Mouse (Mus musculus) heart, postnatal 14 days (tissue): ENCODE data around the gene Parvb. TPM values are rescaled to one million over a fixed set of nuclear protein-coding genes. Genes with fewer than 3 reads are reported as not detected.

ENCODE experiments used
- DNase-seq, 2 experiments: peaks; one replicate each; pipeline ENCODE4 v3.0.0; 2021 to 2022
- intact Hi-C: fragments of 180-260 bp; cut with DNase I; formaldehyde crosslinking; loops from one replicate; pipeline ENCODE4 v1.15.1; 2025
- total RNA-seq, 2 experiments: library from RNA; stranded (reverse); gene quantifications; 2 replicates each; pipeline ENCODE4 v1.2.3; 2021

Parvb gene
- total RNA-seq, 2 experiments from 2014 or later: 149 to 151 TPM

DNA sequence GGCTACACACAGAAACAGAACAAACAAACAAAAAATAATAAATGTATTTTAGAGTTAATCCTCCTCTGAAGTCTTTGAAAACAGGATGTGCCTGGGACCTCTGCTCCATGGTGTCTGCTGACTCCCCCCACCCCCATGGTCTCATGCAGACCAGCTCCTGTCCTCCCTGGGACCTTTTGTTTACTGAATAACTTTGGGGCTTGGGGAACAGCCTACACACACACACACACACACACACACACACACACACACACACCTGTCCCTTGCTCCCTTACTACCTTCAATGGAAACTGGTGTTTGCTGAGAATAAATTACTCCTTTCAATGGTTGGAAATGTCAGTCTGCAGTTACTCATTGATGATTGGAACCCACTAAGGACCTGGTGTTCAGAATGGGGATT is 15.8 kb upstream of the Parvb start:
- no peak for DNase-seq
- intact Hi-C loops: no loop called here

DNA sequence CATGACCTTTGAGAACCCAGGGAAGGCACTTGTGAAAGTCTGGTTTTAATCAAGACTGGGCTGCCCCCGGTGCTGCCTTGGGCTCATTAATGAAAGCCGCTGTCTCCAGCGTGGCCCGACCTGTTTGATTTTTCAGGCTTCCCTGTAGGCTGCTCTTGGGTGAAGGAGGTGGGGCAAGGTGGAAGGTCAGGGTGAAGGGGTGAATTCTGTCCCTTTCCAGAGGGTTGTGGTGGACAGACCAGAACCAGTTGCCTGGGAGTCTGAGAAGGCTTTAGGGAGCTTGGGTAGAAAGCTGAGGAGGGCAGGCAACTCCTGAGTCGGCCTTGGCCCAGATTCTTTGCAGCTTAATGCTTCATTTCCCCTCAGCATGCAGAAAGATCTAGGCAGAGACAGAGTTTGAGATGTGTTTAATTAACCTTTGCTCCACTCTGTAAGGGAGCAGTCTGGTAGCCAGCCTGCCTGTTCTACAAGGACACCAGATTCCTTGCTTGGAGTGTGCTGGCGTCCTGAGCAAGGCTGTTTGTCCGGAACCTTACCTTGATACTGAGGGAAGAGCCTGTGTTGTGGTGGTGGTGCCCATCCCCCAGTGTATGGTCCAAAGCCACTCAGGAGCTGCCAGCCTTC is 15.3 kb upstream of the Parvb start:
- no peak for DNase-seq
- intact Hi-C loops: no loop called here

DNA sequence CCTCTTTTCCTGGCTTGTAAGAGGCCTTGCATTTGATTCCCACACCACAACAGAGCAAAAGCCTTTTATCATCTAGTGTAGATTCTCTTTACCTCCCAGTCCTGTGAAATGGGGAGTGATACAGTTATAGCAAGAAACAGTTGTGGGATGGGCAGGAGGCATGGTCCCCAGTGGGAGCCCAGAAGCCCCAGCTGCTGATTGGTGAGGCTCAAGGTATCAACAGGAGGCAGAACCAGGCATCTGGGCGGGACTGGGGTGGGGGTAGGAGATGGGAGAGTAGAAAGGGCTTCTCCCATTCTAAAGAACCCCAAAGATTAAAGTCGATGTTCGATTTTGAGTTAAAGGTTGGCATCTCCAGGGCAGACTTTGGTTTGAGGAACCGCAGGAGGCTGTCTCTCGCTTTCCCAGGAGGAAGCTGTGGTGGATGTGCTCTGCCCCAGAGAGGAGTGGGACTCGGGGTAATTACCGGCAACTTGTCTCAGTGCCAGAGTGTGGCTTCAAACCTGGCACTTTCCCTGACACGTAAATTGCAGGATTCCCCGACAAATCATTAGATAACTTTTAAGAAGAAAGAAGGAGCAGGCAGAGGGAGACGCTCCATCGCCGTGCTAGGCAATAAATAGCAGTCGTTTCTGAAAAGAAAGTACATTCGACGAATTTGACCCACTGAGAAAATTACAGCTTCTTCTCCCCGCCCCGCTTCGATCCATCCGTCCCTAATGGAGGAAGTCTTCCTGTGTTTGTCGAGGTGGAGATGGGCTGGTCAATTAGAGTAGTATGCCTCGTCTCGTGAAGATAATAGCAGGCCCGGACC is 13.7 kb upstream of the Parvb start:
- DNase-seq: no peak
- intact Hi-C loops: no loop called here

DNA sequence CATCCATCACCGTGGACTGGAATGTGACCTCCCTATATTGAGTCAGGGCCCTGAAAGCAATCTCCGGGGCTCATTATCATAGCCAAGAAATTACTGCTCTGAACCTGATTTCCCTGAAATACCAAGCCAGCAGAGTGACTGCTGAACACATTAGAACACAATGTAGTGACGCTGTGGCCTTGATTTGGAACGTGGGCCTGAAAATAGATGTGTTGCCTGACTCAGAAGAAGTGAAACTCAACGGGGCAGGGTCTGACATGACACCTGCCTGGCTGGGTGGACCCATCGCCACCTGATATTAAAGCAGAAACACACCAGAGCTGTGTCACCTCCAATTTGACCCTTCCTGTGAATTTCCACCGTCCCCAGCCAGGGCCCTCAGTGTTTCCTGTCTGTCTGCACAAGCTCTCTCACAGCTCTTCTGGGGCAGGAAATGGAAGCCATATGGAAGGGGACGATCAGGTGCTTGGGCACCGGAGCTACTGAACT is 13.0 kb upstream of the Parvb start:
- intact Hi-C loops: no loop called here
- DNase-seq: peak in 1 of 2 experiments; percentile 30

DNA sequence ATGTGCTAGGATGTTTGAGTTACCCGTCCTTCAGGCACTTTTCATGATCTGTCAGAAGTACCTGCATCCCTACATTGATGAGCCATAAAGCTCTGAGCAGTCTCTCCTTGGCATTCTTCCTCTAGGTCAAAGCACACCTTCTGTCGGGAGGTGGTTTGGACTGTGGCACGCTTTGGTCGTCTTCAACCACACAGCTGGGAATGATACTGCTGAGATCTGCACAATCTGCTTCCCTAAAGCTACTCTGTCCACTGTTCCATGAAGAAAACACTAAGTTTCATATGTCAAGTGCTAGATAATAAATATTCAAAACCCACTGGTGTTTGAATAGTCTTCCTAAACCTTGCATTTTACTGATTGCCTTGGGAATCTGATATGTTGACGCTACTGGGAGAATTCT is 10.3 kb upstream of the Parvb start:
- intact Hi-C loops: no loop called here
- no peak for DNase-seq

DNA sequence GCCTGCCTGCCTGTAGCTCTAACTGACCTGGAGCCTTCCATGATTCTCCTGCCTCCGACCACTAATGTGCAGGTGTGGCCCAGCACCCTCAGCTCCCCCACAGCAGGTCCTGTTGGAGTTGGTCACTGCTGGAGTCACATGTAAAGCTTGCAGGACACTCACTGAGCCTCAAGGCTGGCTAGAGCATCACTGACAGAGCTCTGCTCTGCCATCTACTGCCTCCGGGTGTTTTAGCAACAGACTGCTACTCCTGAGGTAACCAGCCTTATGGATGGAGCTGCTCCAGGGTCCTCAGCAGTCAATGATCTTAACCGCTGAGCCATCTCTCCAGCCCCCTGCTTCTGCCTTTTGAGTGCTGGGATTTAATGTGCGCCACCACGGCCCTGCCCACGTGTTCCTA is 8.4 kb upstream of the Parvb start:
- intact Hi-C loops: no loop called here
- peak in 1 of 2 experiments; percentile 28 for DNase-seq

DNA sequence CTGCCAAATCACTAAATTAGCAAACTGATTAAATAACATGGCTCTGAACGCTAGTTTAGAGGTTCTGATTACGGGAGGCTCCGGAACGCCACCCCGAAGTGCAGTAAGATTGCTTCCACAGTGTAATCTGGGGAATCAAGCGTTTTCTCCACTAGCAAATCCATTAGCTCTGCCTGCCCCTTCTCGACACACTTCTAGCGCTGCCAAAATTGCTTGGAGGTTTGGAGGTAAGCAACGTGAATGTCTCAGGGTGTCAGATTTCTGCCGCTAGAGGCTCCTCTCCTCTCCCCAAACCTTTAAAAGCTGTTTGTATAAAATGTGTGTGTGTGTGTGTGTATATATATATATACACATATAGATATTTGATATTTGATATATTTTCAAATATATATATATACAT is 7.1 kb upstream of the Parvb start:
- intact Hi-C loops: no loop called here
- DNase-seq: no peak

DNA sequence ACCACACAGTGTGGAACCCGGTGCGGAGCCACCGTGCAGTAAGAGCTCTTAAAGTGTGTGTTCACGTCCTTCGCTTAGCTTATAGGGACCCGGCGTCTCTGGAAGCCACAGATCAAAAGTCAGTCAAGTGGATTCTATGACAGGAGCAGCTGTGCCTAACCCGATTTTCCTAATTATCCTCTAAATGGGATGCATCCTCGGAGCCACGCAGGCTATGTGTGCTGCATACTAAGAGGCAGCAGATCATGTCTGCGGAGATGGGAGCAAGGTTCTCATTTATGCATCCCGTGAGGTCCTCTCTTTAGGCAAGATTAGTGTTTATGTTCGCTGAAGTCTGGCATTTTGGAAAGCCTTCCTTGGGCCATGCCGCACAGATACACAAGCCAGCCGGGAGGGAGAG is 4.9 kb upstream of the Parvb start:
- no peak for DNase-seq
- intact Hi-C loops: no loop called here

DNA sequence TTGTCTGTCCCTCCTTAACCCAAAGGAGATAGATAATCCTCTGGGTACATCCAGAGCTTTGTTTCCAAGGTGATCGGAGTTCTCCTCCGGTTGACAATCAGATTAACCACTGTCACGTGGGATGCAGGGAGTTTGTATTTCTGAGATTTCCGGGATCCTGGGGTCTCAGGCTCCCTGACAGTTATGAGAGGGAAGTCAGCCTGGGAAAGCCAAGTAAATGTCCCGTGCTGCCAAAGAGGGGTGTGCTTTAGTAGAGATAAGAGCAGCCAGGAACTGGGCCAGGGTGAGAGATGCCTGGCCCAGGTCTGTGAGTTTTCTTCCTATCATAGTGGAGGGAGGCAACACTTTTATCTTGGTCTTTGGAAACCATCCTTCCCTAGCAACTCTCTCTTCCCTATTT is 1.2 kb upstream of the Parvb start:
- intact Hi-C loops: no loop called here

DNA sequence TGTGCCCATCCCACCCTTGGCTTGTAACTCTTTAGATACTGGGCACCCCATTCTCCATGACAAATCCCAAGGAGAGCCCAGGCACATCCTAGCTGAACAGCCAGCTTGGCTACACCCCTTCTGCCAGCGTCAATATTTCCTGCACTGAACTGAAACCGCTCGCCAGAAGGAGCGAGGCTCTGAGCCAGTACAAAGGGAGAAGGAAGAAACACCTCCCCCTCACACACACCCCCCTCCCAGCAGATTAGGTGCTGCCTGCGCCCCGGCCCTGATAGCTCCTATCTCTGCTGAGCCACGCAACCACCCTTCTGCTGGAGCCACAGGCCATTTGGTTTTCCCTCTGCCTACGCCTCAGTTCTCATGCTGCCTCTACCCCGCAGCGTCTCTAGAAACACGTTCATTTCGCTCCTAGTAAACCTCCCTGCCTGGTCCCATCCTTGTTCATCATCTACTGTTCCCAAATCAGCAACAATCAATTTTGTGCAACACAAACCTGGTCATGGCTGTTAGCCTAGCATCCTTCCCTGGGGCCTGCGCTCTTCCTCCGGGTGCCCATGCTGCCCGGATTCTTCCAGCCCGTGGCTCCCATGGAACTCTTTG is 630 bp upstream of the Parvb start:
- intact Hi-C loops: no loop called here
- DNase-seq: peak; percentile 51 to 55

More for the DNA sequence above, 1.2 kb upstream of the Parvb start:
- peak in 1 of 2 experiments; percentile 54 for DNase-seq

DNA sequence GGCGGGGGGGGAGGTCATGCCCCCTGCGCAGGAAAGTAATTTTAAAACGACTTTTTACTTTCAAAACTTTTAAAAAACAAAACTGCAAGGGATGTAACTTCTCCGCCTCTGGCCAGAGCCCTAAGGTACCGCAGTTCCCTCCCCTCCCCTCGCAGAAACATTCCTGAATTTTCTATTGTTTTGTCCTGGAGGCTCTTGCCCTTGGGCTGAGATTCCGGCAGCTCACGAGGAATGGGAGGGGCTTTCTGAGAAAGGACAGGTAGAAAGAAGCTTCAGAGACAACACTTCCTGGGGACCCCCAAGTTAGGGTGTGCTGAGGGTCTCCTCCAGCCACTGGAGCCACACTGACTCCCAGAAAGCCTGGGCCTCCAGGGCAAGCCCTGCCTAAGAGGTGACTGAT is 766 bp downstream of the Parvb start:
- DNase-seq: no peak
- intact Hi-C loops: no loop called here

DNA sequence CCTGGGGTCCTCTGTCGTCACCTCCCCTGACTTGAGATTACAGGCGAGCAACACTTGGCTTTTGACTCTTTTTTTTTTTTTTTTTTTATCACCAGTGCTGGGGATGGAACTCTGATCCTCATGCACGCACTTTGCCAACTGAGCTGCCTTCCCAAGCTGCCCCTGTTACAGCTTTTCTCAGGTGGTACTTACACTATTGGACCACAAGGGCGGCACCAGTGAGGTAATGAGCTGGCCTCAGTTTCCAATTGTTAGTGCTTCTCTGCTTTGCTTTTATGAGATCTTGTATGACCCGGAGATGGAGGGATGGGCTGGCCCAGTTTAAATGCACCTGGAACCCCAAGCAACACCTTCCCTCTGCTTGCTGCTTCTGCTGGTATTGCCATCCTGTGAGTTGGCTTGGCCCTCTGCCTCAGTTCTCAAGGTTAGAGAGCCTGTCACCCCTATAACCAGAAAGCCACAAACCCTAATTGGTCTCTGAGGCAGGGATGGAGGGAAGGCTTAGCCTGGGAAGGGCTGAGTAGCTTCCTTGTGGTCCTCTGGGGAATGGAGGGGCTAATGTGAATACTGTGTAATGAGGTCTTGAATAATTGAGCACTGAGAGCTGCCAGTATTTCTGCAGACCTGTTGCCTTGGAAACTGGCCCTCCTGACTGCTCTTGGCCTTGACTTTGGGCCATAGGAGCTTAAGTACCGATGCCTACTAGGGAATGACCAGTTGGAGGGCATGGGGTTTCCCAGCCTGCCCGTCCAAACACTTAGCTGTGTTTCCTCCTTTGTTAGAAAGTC is 3.1 kb downstream of the Parvb start:
- intact Hi-C loops: no loop called here
- no peak for DNase-seq

DNA sequence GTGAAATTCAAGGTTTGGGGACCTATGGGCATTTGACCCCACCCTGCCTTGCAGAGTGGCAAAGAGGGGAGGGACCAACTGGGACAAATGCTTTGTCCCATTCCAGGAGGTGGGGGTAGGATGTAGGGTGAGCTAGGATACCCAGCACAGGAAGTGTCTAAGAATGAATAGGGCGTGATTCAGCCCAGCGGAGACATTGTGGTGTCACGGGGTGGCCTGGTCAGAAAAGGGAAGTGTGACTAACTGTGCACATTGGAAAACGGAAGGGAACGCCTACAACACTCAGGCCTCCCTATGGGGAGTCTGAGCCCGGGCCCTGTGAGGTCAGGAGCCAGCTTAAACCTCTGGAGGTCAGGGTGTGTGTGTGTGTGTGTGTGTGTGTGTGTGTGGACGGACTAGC is 3.8 kb downstream of the Parvb start:
- intact Hi-C loops: no loop called here
- peak; percentile 50 to 61 for DNase-seq

DNA sequence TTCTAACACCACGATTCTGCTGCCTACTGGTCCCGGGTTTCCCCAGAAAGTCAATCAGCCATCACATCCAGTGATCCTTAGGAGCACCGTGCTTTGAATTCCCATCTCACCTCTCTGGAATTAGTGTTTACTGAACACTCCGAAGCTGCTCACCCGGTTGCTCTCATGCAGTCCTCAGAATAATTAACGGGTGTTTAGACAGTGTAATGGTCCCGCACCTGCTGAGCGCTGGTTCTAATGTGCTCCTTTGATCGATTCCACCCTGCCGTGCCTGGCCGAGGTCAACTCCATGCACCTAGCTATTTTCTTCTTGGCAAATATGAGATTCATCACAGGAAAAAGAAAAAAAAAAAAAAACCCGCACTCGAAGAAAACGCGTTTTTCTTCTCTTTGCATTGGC is 6.7 kb downstream of the Parvb start:
- DNase-seq: no peak
- intact Hi-C loops: no loop called here

DNA sequence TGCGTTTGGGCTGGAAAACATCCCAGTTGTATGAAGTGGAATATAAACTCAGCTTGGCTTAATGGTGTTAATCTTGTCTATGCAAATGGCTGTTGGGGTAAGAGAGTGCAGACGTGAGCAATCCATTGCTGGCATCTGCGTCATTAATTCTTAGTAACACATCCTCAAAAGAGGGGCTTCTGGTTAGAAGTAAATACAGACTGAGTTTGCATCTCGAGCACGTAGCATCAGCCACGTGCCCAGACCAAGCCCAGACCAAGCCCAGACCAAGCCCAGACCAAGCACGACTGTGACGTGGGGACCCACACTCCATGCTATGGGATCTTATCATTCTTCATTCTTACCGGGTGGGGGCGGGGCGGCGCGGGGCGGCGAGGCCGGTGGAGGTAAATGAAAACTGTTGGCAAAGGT is 7.2 kb downstream of the Parvb start:
- intact Hi-C loops: no loop called here
- DNase-seq: no peak

DNA sequence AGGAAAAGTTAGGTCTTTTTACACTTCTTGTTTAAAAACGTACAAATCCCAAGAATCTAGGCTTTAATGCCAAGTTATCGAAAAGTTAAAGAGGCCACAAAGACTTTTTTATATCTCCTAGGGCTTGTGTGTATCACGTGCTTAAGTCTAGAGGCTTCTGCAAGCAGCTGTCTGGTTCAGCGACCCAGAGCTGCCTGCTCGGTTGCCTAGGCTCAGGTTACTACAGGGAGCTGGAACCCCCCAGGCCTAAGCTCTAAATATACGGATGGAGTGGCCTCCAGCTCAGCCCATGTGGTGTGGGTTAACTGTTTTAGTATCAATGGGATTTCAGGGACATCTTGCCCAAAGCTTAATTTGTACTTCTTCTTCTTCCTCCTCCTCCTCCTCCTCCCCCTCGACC is 9.7 kb downstream of the Parvb start:
- intact Hi-C loops: no loop called here
- DNase-seq: no peak

DNA sequence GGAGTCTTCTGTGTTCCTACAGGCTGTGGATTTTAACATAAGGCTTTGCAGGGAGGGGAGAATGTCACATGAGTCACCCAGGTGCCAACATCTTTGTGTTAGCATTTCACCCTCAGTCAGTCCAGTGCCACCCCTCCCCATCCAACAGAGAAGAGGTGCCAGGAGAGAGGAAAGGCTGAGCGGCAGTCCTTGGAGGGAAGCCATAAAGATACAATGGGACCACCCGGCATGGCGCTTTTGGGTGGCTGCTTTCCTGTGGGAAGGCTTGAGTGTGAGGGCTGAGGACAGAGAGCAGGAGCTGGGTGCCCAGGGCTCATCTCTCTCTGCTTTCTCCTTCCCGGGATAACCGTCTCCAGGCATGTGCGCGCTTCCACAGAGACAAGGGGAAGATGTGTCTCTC is 13.3 kb downstream of the Parvb start:
- intact Hi-C loops: no loop called here
- DNase-seq: no peak

DNA sequence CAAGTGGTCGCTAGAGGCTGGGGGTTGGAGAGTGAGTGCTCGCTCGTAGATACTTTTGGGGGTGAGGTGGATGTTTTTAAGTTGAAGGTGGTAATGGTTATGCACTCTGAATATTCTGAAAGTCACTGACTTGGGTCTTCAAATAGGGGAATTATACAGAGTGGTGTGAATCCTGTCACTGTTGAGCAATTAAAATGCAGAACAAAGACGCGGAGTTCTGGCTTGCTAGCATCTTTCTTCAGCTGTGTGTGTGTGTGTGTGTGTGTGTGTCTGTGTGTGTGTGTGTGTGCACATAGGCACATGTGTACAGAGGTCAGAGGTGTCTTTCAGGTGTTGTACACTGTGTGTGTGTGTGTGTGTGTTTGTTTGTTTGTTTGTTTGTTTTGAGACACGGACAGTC is 14.4 kb downstream of the Parvb start:
- no peak for DNase-seq
- intact Hi-C loops: no loop called here

DNA sequence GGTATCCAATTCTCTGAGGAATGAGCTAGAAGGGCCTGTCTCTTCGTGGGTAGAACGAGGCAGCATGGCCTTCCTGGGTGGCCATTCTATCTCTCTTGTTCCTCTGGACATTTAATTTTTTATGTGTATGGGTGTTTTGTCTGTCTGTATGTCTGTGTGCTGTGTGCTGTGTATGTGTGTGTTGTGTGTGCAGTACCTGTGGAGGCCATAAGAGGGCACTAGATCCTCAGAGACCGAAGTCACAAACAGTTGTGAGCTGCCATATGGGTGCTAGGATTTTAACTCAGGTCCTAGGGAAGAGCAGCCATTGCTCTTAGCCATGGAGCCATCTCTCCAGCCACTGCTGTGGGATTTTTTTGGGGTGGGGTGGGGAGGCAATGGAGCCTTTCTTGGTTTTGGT is 15.5 kb downstream of the Parvb start:
- DNase-seq: no peak
- intact Hi-C loops: no loop called here

DNA sequence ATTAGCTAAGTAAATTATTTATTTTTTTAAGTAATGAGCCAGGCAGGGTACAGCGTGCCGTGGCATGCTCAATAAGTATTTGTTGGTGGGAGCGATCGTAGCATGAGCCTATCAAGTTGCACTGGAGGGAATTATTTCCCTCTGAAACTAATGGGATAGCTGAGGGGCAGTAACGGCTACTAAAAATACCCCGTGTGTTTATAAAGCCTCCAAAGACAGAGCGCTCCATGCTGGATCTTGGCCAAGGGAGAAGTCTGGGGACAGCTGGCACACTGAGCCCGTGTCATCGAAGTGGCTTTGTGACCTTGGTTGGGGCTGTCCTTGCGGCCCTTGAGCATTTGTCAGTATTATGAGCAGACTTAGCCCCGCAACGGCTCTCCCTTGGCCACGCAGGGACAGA is 19.4 kb downstream of the Parvb start:
- intact Hi-C loops: no loop called here
- DNase-seq: peak; percentile 61 to 77

DNA sequence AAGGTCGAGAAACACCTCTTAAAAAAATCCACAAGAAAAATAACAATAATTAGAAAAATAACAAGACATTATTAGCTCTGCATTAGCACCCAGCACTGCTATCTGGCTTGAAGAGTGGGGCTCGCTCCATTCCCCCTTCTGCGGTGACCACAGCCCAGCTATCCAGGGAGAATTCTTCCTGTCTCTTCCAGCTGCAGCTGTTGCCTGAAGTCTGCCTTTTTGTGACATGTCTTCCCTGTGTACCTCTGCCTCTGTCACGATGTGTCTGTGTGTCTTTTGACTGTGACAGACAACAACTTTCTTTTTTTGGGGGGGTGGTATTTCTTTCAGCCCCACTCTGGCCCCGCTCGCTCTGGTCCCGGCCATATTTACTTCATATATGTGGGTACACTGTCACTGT is 20.8 kb downstream of the Parvb start:
- intact Hi-C loops: no loop called here
- no peak for DNase-seq
